Mouse (Mus musculus): Measurements from ENCODE around the gene Ankfn1. TPM values are rescaled to one million over a fixed set of nuclear protein-coding genes. Genes with fewer than 3 reads are reported as not detected.

The Ankfn1 gene
- polyA plus RNA-seq, 1 experiment, result 2.5 TPM

DNA sequence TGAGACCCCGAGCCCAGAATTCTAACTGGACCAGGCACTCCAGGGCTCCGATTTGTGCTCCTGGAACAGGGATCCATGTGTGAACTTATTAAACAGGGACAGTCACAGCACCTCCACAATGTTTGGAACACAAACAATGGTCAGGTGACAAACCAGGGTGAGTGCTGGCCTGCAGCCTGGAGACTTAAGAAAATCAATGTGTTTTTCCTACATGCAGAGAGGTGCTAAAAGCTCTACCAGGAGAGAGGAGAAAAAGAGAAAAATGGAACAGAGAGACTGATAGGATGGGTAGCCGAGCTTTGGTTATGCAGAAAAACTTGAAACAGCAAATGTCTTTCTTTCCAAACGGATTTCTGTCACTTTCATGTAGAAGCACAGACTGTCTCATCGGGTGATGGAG is 174.5 kb downstream of the Ankfn1 start:
- H3K4me3 ChIP-seq (replicated peaks; ENCODE audit: extremely low read depth, low read depth, low read length), result no peak overlapping the region
- TF ChIP-seq POLR2A (IDR thresholded peaks at IDR 0.05; ENCODE audit: borderline replicate concordance, extremely low read depth, low read depth, low read length) (no peak), CTCF (IDR thresholded peaks at IDR 0.05; ENCODE audit: insufficient read depth, low read length) (no peak)
- WGBS, result 69% methylated on average over 5 of the region's 5 CpGs
- no peaks in the 10 kb centered on the region for H3K4me1 ChIP-seq (ENCODE audit: control insufficient read depth, insufficient read depth, low read length)
- no peak for DNase-seq

DNA sequence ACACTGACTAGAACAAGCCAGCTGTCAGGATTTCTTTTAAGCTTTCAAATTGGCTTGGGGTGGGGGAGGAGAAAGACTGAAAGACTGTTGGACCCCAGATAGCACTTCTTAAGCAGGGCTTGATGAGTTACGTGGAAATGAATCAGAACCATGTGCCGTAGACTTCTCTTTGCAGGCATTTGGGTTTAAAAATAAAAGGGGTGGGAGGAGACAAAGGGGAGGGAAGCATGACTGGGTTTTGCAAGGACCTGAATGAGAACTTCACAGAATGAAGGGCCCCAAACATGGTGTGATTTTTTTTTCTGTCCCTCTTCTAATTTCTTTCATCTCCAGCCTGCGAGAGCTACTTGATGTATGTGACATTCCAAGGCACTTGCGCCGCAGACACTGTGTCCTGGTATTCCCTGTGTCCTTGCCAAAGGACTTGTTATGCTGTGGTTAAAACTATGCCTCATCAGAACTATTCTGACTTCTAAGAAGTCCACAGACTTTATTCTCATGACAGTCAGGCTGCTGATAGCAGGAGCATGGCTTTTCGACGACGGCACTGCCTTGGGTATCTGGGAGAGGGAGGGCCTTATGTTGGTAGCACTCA is 176.4 kb downstream of the Ankfn1 start:
- no peak for TF ChIP-seq POLR2A (IDR thresholded peaks at IDR 0.05; ENCODE audit: borderline replicate concordance, extremely low read depth, low read depth, low read length)
- no peak for TF ChIP-seq CTCF (IDR thresholded peaks at IDR 0.05; ENCODE audit: insufficient read depth, low read length)
- WGBS, result 52% methylated on average over 8 of the region's 8 CpGs

DNA sequence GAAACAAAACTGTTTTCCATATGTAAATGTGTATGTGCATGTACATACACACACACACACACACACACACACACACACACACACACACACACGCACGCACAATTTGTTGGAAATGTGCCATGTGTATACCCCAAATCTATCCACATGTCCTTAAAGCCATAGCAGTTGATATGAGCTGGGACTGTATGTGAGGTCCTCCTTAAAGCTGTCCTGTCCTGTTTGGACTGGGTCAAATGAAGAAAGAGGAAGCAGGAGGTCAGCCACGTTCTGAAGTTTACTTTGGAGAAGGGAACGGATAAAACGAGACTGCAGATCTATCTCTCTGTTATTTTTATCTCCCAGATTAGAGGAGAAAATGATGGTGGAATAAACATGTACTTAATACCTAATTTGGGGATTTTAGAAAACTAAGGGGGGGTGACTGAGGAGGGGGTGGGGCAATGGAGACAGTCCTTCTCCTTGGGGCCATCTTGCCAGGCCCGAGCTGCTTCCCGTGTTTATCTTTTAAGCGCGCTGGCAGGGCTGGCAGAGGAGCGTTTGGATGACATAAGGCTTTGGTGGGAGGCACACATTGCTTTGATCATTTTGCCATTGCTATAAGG is 187.1 kb downstream of the Ankfn1 start:
- no peak for TF ChIP-seq CTCF (IDR thresholded peaks at IDR 0.05; ENCODE audit: insufficient read depth, low read length)
- TF ChIP-seq POLR2A (IDR thresholded peaks at IDR 0.05; ENCODE audit: borderline replicate concordance, extremely low read depth, low read depth, low read length), result no peak
- DNase-seq, result no peak
- Histone ChIP-seq H3K4me3 (replicated peaks; ENCODE audit: extremely low read depth, low read depth, low read length) (no peak overlapping the region), H3K4me1 (ENCODE audit: control insufficient read depth, insufficient read depth, low read length) (no peaks in the 10 kb centered on the region)
- WGBS, result 43% methylated on average over 10 of the region's 10 CpGs

More for the DNA sequence above, 176.4 kb downstream of the Ankfn1 start:
- Histone ChIP-seq H3K4me1 (ENCODE audit: control insufficient read depth, insufficient read depth, low read length) (no peaks in the 10 kb centered on the region), H3K4me3 (replicated peaks; ENCODE audit: extremely low read depth, low read depth, low read length) (no peak overlapping the region)
- DNase-seq, result no peak

DNA sequence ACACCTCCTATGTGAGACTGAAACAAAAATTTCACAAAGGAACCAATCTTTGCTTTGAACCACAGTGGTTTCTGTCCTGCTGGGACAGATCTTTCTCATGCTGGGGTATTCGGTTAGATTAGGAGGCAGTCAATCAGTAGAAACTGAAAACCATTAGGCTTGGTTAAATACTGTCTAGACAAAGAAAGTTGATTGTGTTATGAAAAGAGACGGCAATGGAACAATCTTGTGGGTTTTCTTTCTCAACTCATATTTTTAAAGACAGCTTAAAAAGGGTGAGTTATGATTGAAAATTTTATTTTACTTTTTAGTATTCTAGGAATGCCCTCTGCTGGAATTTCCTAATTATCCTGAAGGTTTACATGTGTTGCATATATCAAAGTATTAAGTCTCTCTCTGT is 191.1 kb downstream of the Ankfn1 start:
- TF ChIP-seq CTCF (IDR thresholded peaks at IDR 0.05; ENCODE audit: insufficient read depth, low read length) (no peak), POLR2A (IDR thresholded peaks at IDR 0.05; ENCODE audit: borderline replicate concordance, extremely low read depth, low read depth, low read length) (no peak)
- Histone ChIP-seq H3K4me3 (replicated peaks; ENCODE audit: extremely low read depth, low read depth, low read length) (no peak overlapping the region), H3K4me1 (ENCODE audit: control insufficient read depth, insufficient read depth, low read length) (no peaks in the 10 kb centered on the region)
- DNase-seq, result no peak
- WGBS, result 77% methylated on average over 2 of the region's 2 CpGs

DNA sequence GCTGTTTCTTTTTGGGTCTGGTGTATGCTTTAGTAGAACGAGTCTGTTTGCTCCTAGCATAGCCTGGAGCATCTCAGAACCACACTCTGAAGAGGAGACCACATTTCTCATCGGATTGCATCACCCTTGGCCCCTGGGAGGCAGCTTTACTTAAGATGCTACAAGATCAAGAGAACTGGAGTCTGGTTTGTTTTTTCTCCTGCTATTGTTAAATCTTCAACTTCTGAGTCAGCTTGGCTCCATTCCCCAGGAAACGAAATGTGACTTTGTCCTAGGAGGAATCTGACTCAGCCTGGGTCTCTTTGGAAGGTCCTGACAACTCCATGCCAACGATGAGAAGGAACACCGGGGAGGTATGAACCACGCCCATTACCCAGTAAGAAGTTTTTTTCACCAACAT is 197.6 kb downstream of the Ankfn1 start:
- no peak overlapping the region for H3K4me3 ChIP-seq (replicated peaks; ENCODE audit: extremely low read depth, low read depth, low read length)
- 42% methylated on average over 6 of the region's 6 CpGs for WGBS
- no peak for DNase-seq
- TF ChIP-seq CTCF (IDR thresholded peaks at IDR 0.05; ENCODE audit: insufficient read depth, low read length) (no peak), POLR2A (IDR thresholded peaks at IDR 0.05; ENCODE audit: borderline replicate concordance, extremely low read depth, low read depth, low read length) (no peak)
- H3K4me1 ChIP-seq (ENCODE audit: control insufficient read depth, insufficient read depth, low read length), result no peaks in the 10 kb centered on the region

DNA sequence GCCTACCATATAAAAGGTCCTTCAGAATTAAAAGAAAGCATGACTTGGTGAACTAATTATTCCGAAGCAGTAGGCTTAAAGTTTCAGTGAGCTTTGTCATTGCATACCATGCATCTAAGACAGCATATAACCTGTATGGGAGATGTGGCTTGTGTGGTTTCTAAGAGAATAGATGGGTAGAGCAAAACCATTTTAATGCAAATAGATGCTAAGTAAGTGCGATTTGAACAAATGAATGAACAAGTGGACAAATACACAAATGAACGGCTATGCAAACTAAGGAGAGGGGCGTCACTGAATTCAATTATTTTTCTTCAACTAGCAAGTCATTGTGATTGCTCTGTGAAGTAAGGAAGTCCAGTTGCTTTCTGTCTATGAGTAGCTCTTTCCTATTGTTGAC is 198.3 kb downstream of the Ankfn1 start:
- WGBS, result 87% methylated on average over 4 of the region's 4 CpGs
- H3K4me1 ChIP-seq (ENCODE audit: control insufficient read depth, insufficient read depth, low read length), result no peaks in the 10 kb centered on the region
- DNase-seq, result no peak
- H3K4me3 ChIP-seq (replicated peaks; ENCODE audit: extremely low read depth, low read depth, low read length), result no peak overlapping the region
- TF ChIP-seq CTCF (IDR thresholded peaks at IDR 0.05; ENCODE audit: insufficient read depth, low read length), result no peak
- TF ChIP-seq POLR2A (IDR thresholded peaks at IDR 0.05; ENCODE audit: borderline replicate concordance, extremely low read depth, low read depth, low read length), result no peak

DNA sequence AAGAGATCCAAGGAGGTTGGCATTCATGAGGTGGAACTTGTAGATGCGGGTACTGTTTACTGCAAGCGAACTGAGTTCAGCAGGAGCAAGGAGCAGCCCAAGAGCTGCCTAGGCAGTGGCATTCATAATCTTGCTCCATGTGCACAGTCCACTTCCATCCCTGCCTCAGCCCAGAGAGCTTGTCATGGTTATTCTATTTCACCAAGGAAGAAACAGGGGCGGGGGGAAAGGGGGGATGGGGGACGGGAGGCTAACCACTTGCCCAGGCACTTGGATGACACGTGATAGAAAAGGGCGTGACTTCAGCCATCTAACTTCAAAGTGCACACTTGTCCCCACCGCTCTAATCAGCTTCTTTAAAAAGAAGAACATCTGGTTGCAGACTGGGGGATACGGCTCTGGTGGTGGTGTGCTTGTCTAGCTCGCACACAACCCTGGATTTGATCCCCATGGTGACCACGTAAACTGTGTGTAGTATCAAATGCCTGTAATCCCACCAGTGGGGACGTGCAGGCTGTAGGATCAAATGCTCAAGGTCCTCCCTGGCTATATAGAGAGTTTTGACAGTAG is 203.1 kb downstream of the Ankfn1 start:
- DNase-seq, result no peak
- Histone ChIP-seq H3K4me3 (replicated peaks; ENCODE audit: extremely low read depth, low read depth, low read length) (no peak overlapping the region), H3K4me1 (ENCODE audit: control insufficient read depth, insufficient read depth, low read length) (no peaks in the 10 kb centered on the region)
- whole genome bisulfite sequencing, result 47% methylated on average over 11 of the region's 11 CpGs
- TF ChIP-seq CTCF (IDR thresholded peaks at IDR 0.05; ENCODE audit: insufficient read depth, low read length), result no peak
- TF ChIP-seq POLR2A (IDR thresholded peaks at IDR 0.05; ENCODE audit: borderline replicate concordance, extremely low read depth, low read depth, low read length), result no peak

DNA sequence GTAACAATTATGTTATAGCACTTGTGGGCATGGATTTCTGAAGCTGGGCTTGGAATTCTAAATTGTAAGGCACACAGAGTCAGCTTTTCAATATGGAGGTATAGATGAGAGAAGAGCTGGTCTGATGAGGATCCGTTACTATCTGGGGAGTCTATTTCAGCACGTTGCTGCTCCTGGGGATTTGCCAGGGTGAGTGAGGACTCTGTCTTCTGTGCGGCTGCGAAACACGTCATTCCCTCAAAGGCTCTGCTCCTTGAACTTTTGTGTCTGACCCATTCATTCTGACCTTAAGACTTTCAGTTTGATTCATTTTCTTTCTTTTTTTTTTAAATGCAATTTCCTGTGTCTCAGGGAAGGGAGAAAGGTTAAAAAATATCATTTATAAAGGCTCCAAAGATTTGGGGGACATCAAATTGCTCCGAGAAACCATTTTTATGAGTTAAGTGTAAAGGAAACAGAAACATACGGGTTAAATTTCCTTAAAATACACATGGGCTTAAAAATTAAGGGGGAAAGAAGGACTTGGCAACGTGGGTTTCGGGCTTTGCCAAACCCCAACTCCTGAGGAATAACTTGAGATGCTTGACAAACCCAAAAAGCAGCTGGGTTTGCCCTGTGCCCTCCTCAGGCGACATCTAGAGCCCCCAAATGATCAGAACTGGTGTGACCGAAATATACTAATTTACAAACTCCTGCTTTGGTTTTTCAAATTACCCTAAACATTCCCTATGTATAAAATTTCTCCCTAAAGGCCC is 207.9 kb downstream of the Ankfn1 start:
- WGBS, result 66% methylated on average over 11 of the region's 11 CpGs

DNA sequence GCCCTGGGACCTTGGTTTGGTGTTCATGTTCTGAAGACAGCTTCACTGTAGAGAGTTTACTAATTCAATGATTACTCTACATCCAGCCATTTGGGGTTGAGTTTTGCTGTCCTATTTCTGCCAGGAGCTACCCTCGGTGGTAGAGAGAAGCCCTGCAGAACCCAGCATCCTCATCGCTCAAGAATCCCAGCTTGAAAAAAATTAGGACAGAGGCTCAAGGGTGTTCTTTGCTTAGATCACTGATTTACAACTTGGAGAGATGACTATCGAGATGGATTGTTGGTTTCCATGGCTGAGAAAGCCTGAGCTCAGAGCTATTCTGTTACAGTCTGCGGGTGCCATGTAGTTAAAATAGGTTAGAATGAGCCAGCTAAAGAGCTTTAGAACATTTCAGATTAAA is 209.2 kb downstream of the Ankfn1 start:
- TF ChIP-seq CTCF (IDR thresholded peaks at IDR 0.05; ENCODE audit: insufficient read depth, low read length) (no peak), POLR2A (IDR thresholded peaks at IDR 0.05; ENCODE audit: borderline replicate concordance, extremely low read depth, low read depth, low read length) (no peak)
- no peaks in the 10 kb centered on the region for H3K4me1 ChIP-seq (ENCODE audit: control insufficient read depth, insufficient read depth, low read length)
- 89% methylated on average over 4 of the region's 4 CpGs for WGBS
- H3K4me3 ChIP-seq (replicated peaks; ENCODE audit: extremely low read depth, low read depth, low read length), result no peak overlapping the region
- DNase-seq, result no peak

More for the DNA sequence above, 207.9 kb downstream of the Ankfn1 start:
- no peak for DNase-seq
- Histone ChIP-seq H3K4me3 (replicated peaks; ENCODE audit: extremely low read depth, low read depth, low read length) (no peak overlapping the region), H3K4me1 (ENCODE audit: control insufficient read depth, insufficient read depth, low read length) (no peaks in the 10 kb centered on the region)
- no peak for TF ChIP-seq POLR2A (IDR thresholded peaks at IDR 0.05; ENCODE audit: borderline replicate concordance, extremely low read depth, low read depth, low read length)
- TF ChIP-seq CTCF (IDR thresholded peaks at IDR 0.05; ENCODE audit: insufficient read depth, low read length), result no peak
